Mouse (Mus musculus) spleen, adult 2 months (tissue): ENCODE results near the gene Grid2ip. TPM values are rescaled to one million over a fixed set of nuclear protein-coding genes. Genes with fewer than 3 reads are reported as not detected.

ENCODE experiments used
- DNase-seq, 2 experiments: peaks; one replicate each; pipeline versions ENCODE4 v3.0.0 to v3.0.0-alpha.2; 2012 to 2021; ENCODE audit warnings: low spot score in 2 of 2, low read depth in 1 of 2
- H3K27ac ChIP-seq: fragments of 200-500 bp; 2 replicates; pipeline ENCODE4 v1.5.1; 2012; ENCODE audit warnings: low read length, inconsistent platforms; ENCODE audit not compliant: insufficient read depth
- H3K27me3 ChIP-seq: fragments of 200-500 bp; 2 replicates; pipeline ENCODE4 v1.6.1; 2012; ENCODE audit warnings: mild to moderate bottlenecking, moderate library complexity, low read length, inconsistent platforms; ENCODE audit not compliant: control insufficient read depth, insufficient read depth
- H3K36me3 ChIP-seq: fragments of 200-500 bp; 2 replicates; pipeline ENCODE4 v1.6.1; 2012; ENCODE audit warnings: mild to moderate bottlenecking, low read length, inconsistent platforms; ENCODE audit not compliant: control insufficient read depth, insufficient read depth
- H3K4me1 ChIP-seq: fragments of 200-500 bp; 2 replicates; pipeline ENCODE4 v1.6.1; 2011; ENCODE audit warnings: inconsistent platforms; ENCODE audit not compliant: control insufficient read depth, insufficient read depth, insufficient read length
- H3K4me3 ChIP-seq: fragments of 200-500 bp; 2 replicates; pipeline ENCODE4 v1.5.1; 2011; ENCODE audit warnings: mild to moderate bottlenecking, inconsistent platforms; ENCODE audit not compliant: insufficient read depth, insufficient read length; ENCODE audit errors: extremely low read depth
- CTCF ChIP-seq: fragments of 200-500 bp; IDR thresholded peaks from 2 replicates; pipeline ENCODE4 v1.5.1; 2011; ENCODE audit warnings: mild to moderate bottlenecking, inconsistent platforms; ENCODE audit not compliant: insufficient read depth, insufficient read length, insufficient replicate concordance; ENCODE audit errors: extremely low read depth
- POLR2A ChIP-seq: fragments of 200-500 bp; IDR thresholded peaks from 2 replicates; pipeline ENCODE4 v1.6.1; 2011; ENCODE audit warnings: low read depth, low read length, inconsistent platforms
- WGBS: fragments of 180-500 bp; shearing (Covaris S2); methylation state at CpG from one replicate; pipeline ENCODE4 v1.1.7; 2018; 5-methylcytosine and 5-hydroxymethylcytosine counted together
- polyA plus RNA-seq: library from polyadenylated mRNA; depleted of rRNA; stranded (reverse); fragments of >200 nt; gene quantifications from 2 replicates; pipeline ENCODE4 v1.2.3, GENCODE M21; 2012; rRNA removed

Gene Grid2ip
- polyA plus RNA-seq, 1 experiment, result not detected

DNA sequence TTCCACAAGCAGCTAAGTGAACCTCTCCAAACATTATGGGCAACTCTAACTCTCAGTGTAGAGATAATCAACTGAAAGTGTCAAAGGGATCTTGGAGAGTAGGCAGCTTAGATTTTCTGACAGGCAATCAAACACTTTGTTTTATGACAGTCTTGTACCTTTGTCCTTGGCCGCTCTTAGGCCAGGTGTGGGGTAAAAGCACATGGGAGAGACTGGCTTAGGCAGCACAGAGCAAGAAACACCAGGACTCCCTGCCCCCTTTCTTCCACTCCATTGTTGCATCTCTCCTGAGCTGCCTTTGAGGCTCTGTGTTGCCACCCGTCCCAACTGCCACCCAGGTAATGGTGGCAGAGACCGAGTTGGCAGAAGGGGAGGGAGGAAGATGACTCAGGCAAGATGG, 84.2 kb downstream of the Grid2ip start:
- H3K4me1 ChIP-seq, result no peaks in the 10 kb centered on the region
- no peak overlapping the region for H3K4me3 ChIP-seq
- DNase-seq, result no peak
- WGBS, result 77% methylated on average over 3 of the region's 3 CpGs
- TF ChIP-seq POLR2A, result no peak
- no peak for TF ChIP-seq CTCF
- H3K27me3 ChIP-seq, result no peaks in the 10 kb centered on the region
- H3K27ac ChIP-seq, result no peak overlapping the region
- no peaks in the 10 kb centered on the region for H3K36me3 ChIP-seq

DNA sequence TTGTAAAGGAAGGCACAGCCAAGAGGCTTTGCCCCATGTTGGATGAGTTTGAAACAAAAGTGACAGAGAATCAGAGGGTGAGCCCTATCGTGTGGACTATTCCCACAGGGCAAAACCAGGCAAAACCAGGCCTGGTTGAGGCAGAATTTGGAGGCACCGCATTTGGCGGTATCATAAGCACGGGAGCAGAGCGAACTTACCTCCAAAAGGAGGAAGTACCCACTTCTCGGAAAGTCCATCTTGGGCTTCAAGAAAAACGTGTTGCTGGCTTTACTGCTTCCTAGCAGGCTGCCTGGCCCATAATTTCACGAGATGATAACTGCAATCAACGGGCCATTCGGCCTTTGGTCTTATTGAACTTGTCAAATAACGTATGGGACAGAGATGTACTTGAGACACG, 84.6 kb downstream of the Grid2ip start:
- H3K27ac ChIP-seq, result no peak overlapping the region
- no peaks in the 10 kb centered on the region for H3K27me3 ChIP-seq
- TF ChIP-seq POLR2A, result no peak
- no peak for TF ChIP-seq CTCF
- H3K4me1 ChIP-seq, result no peaks in the 10 kb centered on the region
- no peak for DNase-seq
- no peak overlapping the region for H3K4me3 ChIP-seq
- H3K36me3 ChIP-seq, result no peaks in the 10 kb centered on the region
- WGBS, result 54% methylated on average over 12 of the region's 12 CpGs

Other genes starting within 250 kb of the Grid2ip start
- 25.9 and 32.4 TPM in 2 replicates for gene Rnf216, start 244.3 kb upstream of the Grid2ip start, polyA plus RNA-seq
- not detected in 2 replicates for gene Olfr718-ps1, start 209.8 kb upstream of the Grid2ip start, polyA plus RNA-seq
- 2.6 and 2.7 TPM in 2 replicates for gene Rbak, start 176.6 kb upstream of the Grid2ip start, polyA plus RNA-seq
- gene Spdye4b, start 176.3 kb upstream of the Grid2ip start, polyA plus RNA-seq, result not detected in 2 replicates
- gene Spdye4a, start 130.4 kb upstream of the Grid2ip start, polyA plus RNA-seq, result not detected in 2 replicates
- gene Zfp12, start 122.2 kb upstream of the Grid2ip start, polyA plus RNA-seq, result 9.0 and 10.0 TPM in 2 replicates
- 4.2 and 7.8 TPM in 2 replicates for gene Zfp316, start 87.3 kb upstream of the Grid2ip start, polyA plus RNA-seq
- 0.91 and 1.1 TPM in 2 replicates for gene Zfp853, start 63.7 kb upstream of the Grid2ip start, polyA plus RNA-seq
- gene E130309D02Rik, start 42.0 kb upstream of the Grid2ip start, polyA plus RNA-seq, result 24.9 and 35.0 TPM in 2 replicates
- 55.2 and 60.2 TPM in 2 replicates for gene Zdhhc4, start 28.1 kb upstream of the Grid2ip start, polyA plus RNA-seq
- gene Kdelr2, start 46.5 kb downstream of the Grid2ip start, polyA plus RNA-seq, result 45.1 and 63.8 TPM in 2 replicates
- 14.9 and 17.6 TPM in 2 replicates for gene Daglb, start 107.2 kb downstream of the Grid2ip start, polyA plus RNA-seq
- gene Rac1, start 170.7 kb downstream of the Grid2ip start, polyA plus RNA-seq, result 141 and 229 TPM in 2 replicates